Mouse (Mus musculus): Measurements from ENCODE around the gene Serpinb1b. TPM values are rescaled to one million over a fixed set of nuclear protein-coding genes. Genes with fewer than 3 reads are reported as not detected.
A peak's percentile ranks its signal among the peaks of the same experiment; 100 is the strongest.

Serpinb1b gene
- polyA plus RNA-seq, 1 experiment from 2014 or later, result not detected

DNA sequence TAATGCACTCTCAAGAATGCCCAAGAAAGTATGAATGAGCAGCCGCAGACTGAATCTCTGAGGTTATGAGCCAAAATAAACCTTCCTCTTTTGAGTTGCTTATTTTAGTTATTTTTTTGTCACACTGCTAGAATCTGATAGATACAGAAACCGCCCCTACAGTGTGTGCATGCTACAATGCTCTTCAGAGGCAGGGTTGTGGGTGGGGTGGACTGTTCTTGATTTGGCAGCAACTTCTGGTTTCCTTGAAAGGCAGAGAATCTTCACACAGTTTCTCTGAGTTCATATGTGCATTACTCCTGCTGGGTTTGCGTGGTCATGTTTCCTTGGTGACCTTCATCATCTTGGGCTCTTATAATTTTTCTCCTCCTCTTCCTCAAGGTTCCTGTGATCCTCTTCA lies 10.2 kb upstream of the Serpinb1b start:
- Histone ChIP-seq H3K4me2 (replicated peaks; ENCODE audit: low read depth, low read length) (no peak overlapping the region), H3K27me3 (ENCODE audit: insufficient read depth, low read length) (no peaks in the 10 kb centered on the region), H3K9me3 (ENCODE audit: low read length) (no peaks in the 10 kb centered on the region), H3K36me3 (ENCODE audit: insufficient read depth, low read length) (no peaks in the 10 kb centered on the region), H3K4me3 (ENCODE audit: low read length) (no peak overlapping the region), H3K4me1 (ENCODE audit: insufficient read depth, low read length) (no peaks in the 10 kb centered on the region), H3K9ac (replicated peaks; ENCODE audit: low read length) (no peak overlapping the region), H3K27ac (ENCODE audit: low read length) (no peak overlapping the region)
- WGBS, result 81% methylated on average over 3 of the region's 3 CpGs
- no peak for ATAC-seq (ENCODE audit: low FRiP score, low TSS enrichment)

DNA sequence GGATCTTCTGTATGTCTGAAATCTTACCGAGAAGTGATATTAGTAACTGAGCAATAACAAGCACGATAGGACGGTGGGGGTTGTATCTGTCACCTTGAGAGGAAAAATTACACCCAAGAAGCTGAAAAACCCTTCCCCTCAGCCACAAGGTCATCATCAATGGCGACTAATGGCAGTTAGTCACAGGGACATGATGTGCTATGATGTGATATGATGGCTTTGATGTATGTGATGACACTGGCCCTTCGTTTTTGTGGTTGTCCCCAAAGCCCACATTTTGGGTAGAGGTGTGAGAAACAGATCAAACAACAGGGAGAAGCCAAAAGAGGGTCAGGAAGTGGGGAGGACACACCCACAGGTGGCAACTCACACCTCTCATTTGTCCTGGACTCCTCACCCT lies 6.6 kb upstream of the Serpinb1b start:
- Histone ChIP-seq H3K4me2 (replicated peaks; ENCODE audit: low read depth, low read length) (no peak overlapping the region), H3K9me3 (ENCODE audit: low read length) (no peaks in the 10 kb centered on the region), H3K27ac (ENCODE audit: low read length) (no peak overlapping the region), H3K27me3 (ENCODE audit: insufficient read depth, low read length) (no peaks in the 10 kb centered on the region), H3K4me1 (ENCODE audit: insufficient read depth, low read length) (no peaks in the 10 kb centered on the region), H3K36me3 (ENCODE audit: insufficient read depth, low read length) (no peaks in the 10 kb centered on the region), H3K4me3 (ENCODE audit: low read length) (no peak overlapping the region), H3K9ac (replicated peaks; ENCODE audit: low read length) (no peak overlapping the region)
- 81% methylated on average over 5 of the region's 5 CpGs for whole genome bisulfite sequencing
- no peak for ATAC-seq (ENCODE audit: low FRiP score, low TSS enrichment)

DNA sequence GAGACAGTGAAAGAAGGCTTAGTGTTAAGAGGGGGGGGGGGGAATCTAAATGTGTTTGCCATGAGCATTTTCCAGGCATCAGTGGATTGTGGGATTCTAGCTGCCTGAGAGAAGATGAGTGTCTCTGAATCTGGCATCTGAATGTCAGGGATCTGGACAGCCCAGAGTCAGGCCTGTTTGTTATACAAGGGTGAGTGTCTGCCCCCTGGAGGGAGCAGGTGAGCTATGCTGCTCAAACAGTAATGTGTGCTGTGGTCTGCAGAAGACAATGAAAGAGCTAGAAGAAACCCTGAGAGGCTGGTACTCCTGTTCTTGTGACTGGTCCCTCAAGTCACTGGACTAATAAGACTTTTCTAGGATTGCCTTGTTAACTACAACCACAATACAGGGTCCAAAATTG lies 4.3 kb upstream of the Serpinb1b start:
- Histone ChIP-seq H3K4me2 (replicated peaks; ENCODE audit: low read depth, low read length) (no peak overlapping the region), H3K4me1 (ENCODE audit: insufficient read depth, low read length) (no peaks in the 10 kb centered on the region), H3K9ac (replicated peaks; ENCODE audit: low read length) (no peak overlapping the region), H3K36me3 (ENCODE audit: insufficient read depth, low read length) (no peaks in the 10 kb centered on the region), H3K27me3 (ENCODE audit: insufficient read depth, low read length) (no peaks in the 10 kb centered on the region), H3K4me3 (ENCODE audit: low read length) (no peak overlapping the region), H3K27ac (ENCODE audit: low read length) (no peak overlapping the region), H3K9me3 (ENCODE audit: low read length) (no peaks in the 10 kb centered on the region)
- peak; percentile 79; the same call in 1 of the 2 replicates for ATAC-seq (ENCODE audit: low FRiP score, low TSS enrichment)

DNA sequence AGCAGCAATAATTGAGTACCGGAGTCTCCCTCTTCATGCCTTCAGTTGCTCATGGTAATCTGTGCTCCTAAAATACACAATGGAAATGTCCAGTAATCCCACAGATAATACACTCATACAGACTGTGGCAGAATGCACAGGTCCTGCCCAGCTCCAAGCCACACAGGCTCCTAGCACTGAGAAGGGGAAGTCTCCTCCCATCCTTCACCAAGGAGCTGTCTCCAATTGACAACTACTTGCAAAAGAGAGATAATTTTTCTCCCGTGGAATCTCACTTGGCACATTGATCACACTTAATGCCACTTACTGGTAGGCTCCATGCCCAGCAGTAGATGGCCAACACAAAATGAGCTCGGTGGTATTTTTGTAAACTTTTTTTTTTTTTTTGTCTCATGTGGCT lies 2.1 kb upstream of the Serpinb1b start:
- H3K27ac ChIP-seq (ENCODE audit: low read length), result no peak overlapping the region
- no peak for ATAC-seq (ENCODE audit: low FRiP score, low TSS enrichment)
- no peaks in the 10 kb centered on the region for H3K36me3 ChIP-seq (ENCODE audit: insufficient read depth, low read length)
- no peak overlapping the region for H3K9ac ChIP-seq (replicated peaks; ENCODE audit: low read length)
- no peak overlapping the region for H3K4me2 ChIP-seq (replicated peaks; ENCODE audit: low read depth, low read length)
- H3K9me3 ChIP-seq (ENCODE audit: low read length), result no peaks in the 10 kb centered on the region
- H3K4me3 ChIP-seq (ENCODE audit: low read length), result no peak overlapping the region
- WGBS, result 62% methylated on average over 3 of the region's 3 CpGs
- no peaks in the 10 kb centered on the region for H3K4me1 ChIP-seq (ENCODE audit: insufficient read depth, low read length)
- H3K27me3 ChIP-seq (ENCODE audit: insufficient read depth, low read length), result no peaks in the 10 kb centered on the region

DNA sequence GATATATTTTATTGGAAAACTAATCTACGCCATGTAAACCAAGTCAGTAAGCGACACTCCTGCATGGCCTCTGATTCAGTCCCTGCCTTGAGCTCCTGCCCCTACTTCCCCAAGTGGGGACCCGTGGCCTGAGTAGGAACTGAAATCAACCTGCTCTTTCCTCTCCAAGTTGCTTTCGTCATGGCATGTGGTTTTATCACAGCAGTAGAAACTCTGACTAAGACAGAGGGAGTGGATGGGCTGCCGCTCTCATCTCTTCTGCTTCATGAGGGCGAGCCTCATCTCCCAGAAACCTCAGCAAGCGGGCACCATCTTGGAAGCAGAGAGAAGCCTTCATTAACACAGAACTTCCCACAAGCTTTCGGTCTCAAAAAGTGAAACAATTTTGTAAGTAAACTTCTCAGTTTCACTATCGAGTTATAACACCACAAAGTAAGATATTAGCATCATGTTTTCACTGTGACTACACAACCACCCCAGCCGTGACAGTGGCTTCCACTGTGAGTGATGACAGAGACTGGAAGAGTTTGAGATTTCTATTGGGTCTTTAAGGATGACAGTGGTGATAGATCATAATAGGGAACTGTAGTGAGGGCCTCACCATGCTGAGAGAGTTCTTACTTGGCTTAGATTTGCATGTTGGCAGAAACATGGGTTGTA lies 1.2 kb upstream of the Serpinb1b start:
- no peak for ATAC-seq (ENCODE audit: low FRiP score, low TSS enrichment)
- 91% methylated on average over 10 of the region's 10 CpGs for WGBS
- no peaks in the 10 kb centered on the region for H3K4me1 ChIP-seq (ENCODE audit: insufficient read depth, low read length)

DNA sequence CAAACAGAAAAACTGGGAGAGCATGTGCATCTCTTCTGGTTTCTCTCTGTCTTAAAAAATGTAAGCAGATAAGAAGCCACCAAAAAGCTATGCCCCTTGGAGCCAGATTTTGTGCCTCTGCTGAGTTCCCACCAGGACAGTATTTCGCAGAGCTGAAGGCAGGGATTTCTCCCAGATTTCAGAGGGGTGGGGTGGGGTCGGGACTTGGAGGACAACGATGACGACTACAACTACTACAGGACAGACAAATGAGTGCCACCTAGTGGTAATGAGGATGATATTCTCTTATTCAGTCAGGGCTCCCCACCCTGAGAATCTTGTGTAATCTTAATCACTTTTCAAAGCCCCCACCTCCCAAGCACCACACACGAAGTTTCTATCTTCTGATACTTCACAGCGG lies 1.0 kb downstream of the Serpinb1b start:
- no peak overlapping the region for H3K9ac ChIP-seq (replicated peaks; ENCODE audit: low read length)
- WGBS, result 26% methylated on average over 6 of the region's 6 CpGs
- peak overlapping the region; percentile 39; the same call in 1 of the 2 replicates for H3K4me2 ChIP-seq (replicated peaks; ENCODE audit: low read depth, low read length)
- H3K36me3 ChIP-seq (ENCODE audit: insufficient read depth, low read length), result no peaks in the 10 kb centered on the region
- peak; percentile 27; the same call in 1 of the 2 replicates for ATAC-seq (ENCODE audit: low FRiP score, low TSS enrichment)
- H3K9me3 ChIP-seq (ENCODE audit: low read length), result no peaks in the 10 kb centered on the region
- no peak overlapping the region for H3K27ac ChIP-seq (ENCODE audit: low read length)
- no peaks in the 10 kb centered on the region for H3K4me1 ChIP-seq (ENCODE audit: insufficient read depth, low read length)
- H3K4me3 ChIP-seq (ENCODE audit: low read length), result no peak overlapping the region
- no peaks in the 10 kb centered on the region for H3K27me3 ChIP-seq (ENCODE audit: insufficient read depth, low read length)

More for the DNA sequence above, 1.2 kb upstream of the Serpinb1b start:
- no peaks in the 10 kb centered on the region for H3K27me3 ChIP-seq (ENCODE audit: insufficient read depth, low read length)
- H3K9ac ChIP-seq (replicated peaks; ENCODE audit: low read length), result no peak overlapping the region
- H3K4me2 ChIP-seq (replicated peaks; ENCODE audit: low read depth, low read length), result no peak overlapping the region
- H3K36me3 ChIP-seq (ENCODE audit: insufficient read depth, low read length), result no peaks in the 10 kb centered on the region
- H3K27ac ChIP-seq (ENCODE audit: low read length), result no peak overlapping the region
- no peak overlapping the region for H3K4me3 ChIP-seq (ENCODE audit: low read length)
- H3K9me3 ChIP-seq (ENCODE audit: low read length), result no peaks in the 10 kb centered on the region

DNA sequence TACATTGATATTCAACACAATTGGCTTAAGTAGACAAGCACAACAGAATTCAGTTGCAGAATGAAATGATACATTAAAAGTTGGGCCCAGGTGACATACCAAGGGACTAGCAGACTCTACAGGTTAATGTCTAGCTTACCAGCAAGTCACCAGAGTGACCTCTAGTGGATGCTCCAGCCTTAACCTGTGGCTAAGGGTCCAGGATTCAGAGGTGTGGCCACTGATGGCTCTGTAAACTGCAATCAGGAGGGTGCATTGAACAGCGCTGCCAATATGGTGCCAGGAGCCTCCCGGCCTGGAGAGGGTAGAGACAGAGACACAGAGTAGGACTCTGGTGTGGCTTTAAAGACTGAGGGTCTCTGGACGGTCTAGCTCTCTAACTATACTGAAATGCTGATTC lies 2.0 kb downstream of the Serpinb1b start:
- Histone ChIP-seq H3K4me1 (ENCODE audit: insufficient read depth, low read length) (no peaks in the 10 kb centered on the region), H3K27me3 (ENCODE audit: insufficient read depth, low read length) (no peaks in the 10 kb centered on the region), H3K4me3 (ENCODE audit: low read length) (no peak overlapping the region), H3K9me3 (ENCODE audit: low read length) (no peaks in the 10 kb centered on the region), H3K27ac (ENCODE audit: low read length) (no peak overlapping the region), H3K4me2 (replicated peaks; ENCODE audit: low read depth, low read length) (no peak overlapping the region), H3K36me3 (ENCODE audit: insufficient read depth, low read length) (no peaks in the 10 kb centered on the region), H3K9ac (replicated peaks; ENCODE audit: low read length) (no peak overlapping the region)
- ATAC-seq (ENCODE audit: low FRiP score, low TSS enrichment), result peak; percentile 77; the same call in 1 of the 2 replicates
- WGBS, result 23% methylated on average over 3 of the region's 3 CpGs

DNA sequence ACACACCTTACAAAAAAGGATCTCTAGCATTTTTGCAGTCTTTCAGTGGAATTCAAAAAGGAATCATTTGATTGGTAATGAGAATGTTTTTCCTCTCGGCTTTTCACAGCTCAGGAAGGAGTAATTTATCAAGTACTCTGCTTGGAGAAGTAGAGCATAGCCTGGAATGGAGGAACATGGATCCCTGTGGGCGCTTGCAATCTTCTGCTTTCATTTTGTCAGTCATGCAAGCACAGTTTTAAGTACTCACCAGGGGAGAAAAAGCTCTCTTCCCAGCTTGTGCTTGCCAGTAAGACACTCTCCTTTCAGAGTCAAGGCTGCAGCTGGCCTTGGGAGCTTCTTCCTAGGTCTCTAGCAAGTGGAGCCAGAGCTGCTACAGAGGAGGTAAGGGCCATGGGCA lies 5.5 kb downstream of the Serpinb1b start:
- WGBS, result 57% methylated on average over 2 of the region's 2 CpGs
- H3K9ac ChIP-seq (replicated peaks; ENCODE audit: low read length), result no peak overlapping the region
- no peak for ATAC-seq (ENCODE audit: low FRiP score, low TSS enrichment)

DNA sequence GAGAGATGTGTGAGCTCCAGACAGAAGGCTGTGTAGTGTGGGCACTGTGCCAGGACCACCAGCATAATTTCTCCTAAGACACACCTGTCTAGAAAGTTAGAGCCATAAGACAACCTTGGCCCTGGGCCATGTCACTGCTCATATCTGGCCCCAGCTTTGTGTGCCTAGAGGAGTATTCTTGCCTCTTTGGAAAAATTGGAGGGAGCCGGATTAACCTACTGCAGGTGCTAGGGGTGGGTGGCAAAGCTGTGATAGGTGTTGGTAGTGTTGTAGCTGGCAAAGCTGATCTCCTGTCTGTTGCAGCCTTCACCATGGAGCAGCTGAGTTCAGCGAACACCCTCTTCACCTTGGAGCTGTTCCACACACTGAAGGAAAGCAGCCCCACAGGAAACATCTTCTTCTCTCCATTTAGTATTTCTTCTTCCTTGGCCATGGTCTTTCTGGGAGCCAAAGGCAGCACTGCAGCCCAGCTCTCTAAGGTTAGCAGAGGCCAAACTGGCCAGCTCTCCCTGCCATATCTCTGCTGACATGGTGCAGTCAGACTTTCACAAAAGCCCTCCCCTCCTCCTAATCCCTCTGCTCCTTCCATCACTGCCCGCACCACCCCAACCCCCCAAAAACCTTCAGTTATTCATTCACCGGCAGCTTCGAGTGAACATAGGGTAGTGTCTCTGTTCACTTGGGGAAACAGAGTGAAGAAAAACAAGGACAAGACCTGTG lies 6.8 kb downstream of the Serpinb1b start:
- Histone ChIP-seq H3K9ac (replicated peaks; ENCODE audit: low read length) (no peak overlapping the region), H3K27ac (ENCODE audit: low read length) (no peak overlapping the region), H3K36me3 (ENCODE audit: insufficient read depth, low read length) (no peaks in the 10 kb centered on the region), H3K27me3 (ENCODE audit: insufficient read depth, low read length) (no peaks in the 10 kb centered on the region), H3K4me2 (replicated peaks; ENCODE audit: low read depth, low read length) (no peak overlapping the region), H3K4me1 (ENCODE audit: insufficient read depth, low read length) (no peaks in the 10 kb centered on the region), H3K9me3 (ENCODE audit: low read length) (no peaks in the 10 kb centered on the region), H3K4me3 (ENCODE audit: low read length) (no peak overlapping the region)
- ATAC-seq (ENCODE audit: low FRiP score, low TSS enrichment), result no peak
- 69% methylated on average over 5 of the region's 5 CpGs for WGBS

More for the DNA sequence above, 5.5 kb downstream of the Serpinb1b start:
- Histone ChIP-seq H3K4me2 (replicated peaks; ENCODE audit: low read depth, low read length) (no peak overlapping the region), H3K27ac (ENCODE audit: low read length) (no peak overlapping the region), H3K4me3 (ENCODE audit: low read length) (no peak overlapping the region), H3K4me1 (ENCODE audit: insufficient read depth, low read length) (no peaks in the 10 kb centered on the region), H3K9me3 (ENCODE audit: low read length) (no peaks in the 10 kb centered on the region), H3K36me3 (ENCODE audit: insufficient read depth, low read length) (no peaks in the 10 kb centered on the region), H3K27me3 (ENCODE audit: insufficient read depth, low read length) (no peaks in the 10 kb centered on the region)

DNA sequence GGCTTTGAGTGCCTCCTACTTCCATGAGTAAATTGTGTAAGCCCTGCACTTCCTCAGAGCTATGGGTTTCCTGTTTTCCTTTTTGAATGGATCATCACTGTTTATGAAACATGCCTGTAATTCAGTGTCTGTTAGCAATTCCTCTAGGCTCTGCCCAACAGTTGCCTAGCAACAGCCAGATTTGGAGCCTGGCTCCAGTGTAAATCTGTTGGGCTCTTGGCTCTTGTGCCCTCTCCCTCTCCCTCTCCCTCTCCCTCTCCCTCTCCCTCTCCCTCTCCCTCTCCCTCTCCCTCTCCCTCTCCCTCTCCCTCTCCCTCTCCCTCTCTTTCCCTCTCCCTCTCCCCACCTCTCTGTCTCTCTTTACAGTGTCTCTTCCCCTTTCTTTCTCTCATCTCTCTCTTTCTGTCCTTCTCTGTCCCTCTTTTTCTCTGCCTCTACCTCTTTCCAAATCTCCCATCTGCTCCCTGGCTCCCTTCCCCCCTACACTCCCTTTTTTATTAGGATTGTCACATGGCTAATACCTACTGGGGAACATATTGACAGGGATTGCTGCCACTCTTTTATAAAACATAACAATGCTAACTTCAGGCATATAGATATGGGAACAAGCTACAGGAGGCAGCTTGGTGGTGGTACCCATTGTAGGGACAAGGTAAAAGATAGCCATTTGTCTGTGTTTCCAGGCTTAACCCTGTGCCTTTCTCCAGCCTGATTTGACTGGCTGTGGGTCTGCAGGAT lies 7.5 kb downstream of the Serpinb1b start:
- Histone ChIP-seq H3K4me2 (replicated peaks; ENCODE audit: low read depth, low read length) (no peak overlapping the region), H3K4me1 (ENCODE audit: insufficient read depth, low read length) (no peaks in the 10 kb centered on the region), H3K9me3 (ENCODE audit: low read length) (no peaks in the 10 kb centered on the region), H3K9ac (replicated peaks; ENCODE audit: low read length) (no peak overlapping the region), H3K27ac (ENCODE audit: low read length) (no peak overlapping the region), H3K4me3 (ENCODE audit: low read length) (no peak overlapping the region), H3K27me3 (ENCODE audit: insufficient read depth, low read length) (no peaks in the 10 kb centered on the region), H3K36me3 (ENCODE audit: insufficient read depth, low read length) (no peaks in the 10 kb centered on the region)
- ATAC-seq (ENCODE audit: low FRiP score, low TSS enrichment), result no peak
